Mouse (Mus musculus): ENCODE results near the gene Bckdk. TPM values are rescaled to one million over a fixed set of nuclear protein-coding genes. Genes with fewer than 3 reads are reported as not detected.

The Bckdk gene
- polyA plus RNA-seq (2012; rRNA removed): 55.7 and 59.2 TPM in 2 replicates

GRCm38 (mm10) chr7:127903971-127904796, at the start of gene Bckdk:
Gene Bckdk, plus strand, starts transcription at chr7:127904082.
- Histone ChIP-seq H3K27ac (ENCODE audit: insufficient read depth, low read length) (peak within 1 kb of the TSS; percentile 61; the same call in 1 of the 2 replicates), H3K4me1 (ENCODE audit: control insufficient read depth, insufficient read depth, low read length) (0 out of 2 replicates have a peak, but pooled peaks cover 4% of the 10 kb centered on the region), H3K4me3 (ENCODE audit: insufficient read depth, low read length) (peak within 1 kb of the TSS; percentile 78)
- TF ChIP-seq CTCF (IDR thresholded peaks at IDR 0.05; ENCODE audit: extremely low read depth, insufficient read depth, low read length): no peak
- peak; percentile 64 for TF ChIP-seq POLR2A (IDR thresholded peaks at IDR 0.05; ENCODE audit: extremely low read depth, insufficient read depth, low read length)

GRCm38 (mm10) chr7:127858258-127858657, 45.6 kb upstream of the Bckdk start:
- Histone ChIP-seq H3K27ac (ENCODE audit: insufficient read depth, low read length) (no peak overlapping the region), H3K4me1 (ENCODE audit: control insufficient read depth, insufficient read depth, low read length) (no peaks in the 10 kb centered on the region), H3K4me3 (ENCODE audit: insufficient read depth, low read length) (no peak overlapping the region)
- TF ChIP-seq POLR2A (IDR thresholded peaks at IDR 0.05; ENCODE audit: extremely low read depth, insufficient read depth, low read length): no peak
- no peak for TF ChIP-seq CTCF (IDR thresholded peaks at IDR 0.05; ENCODE audit: extremely low read depth, insufficient read depth, low read length)

GRCm38 (mm10) chr7:127866434-127866833, 37.4 kb upstream of the Bckdk start:
- H3K4me1 ChIP-seq (ENCODE audit: control insufficient read depth, insufficient read depth, low read length): peaks cover 4% of the 10 kb centered on the region
- TF ChIP-seq POLR2A (IDR thresholded peaks at IDR 0.05; ENCODE audit: extremely low read depth, insufficient read depth, low read length) (no peak), CTCF (IDR thresholded peaks at IDR 0.05; ENCODE audit: extremely low read depth, insufficient read depth, low read length) (no peak)
- no peak overlapping the region for H3K27ac ChIP-seq (ENCODE audit: insufficient read depth, low read length)
- H3K4me3 ChIP-seq (ENCODE audit: insufficient read depth, low read length): no peak overlapping the region

- no peak overlapping the region for H3K4me3 ChIP-seq (ENCODE audit: insufficient read depth, low read length)
- H3K4me1 ChIP-seq (ENCODE audit: control insufficient read depth, insufficient read depth, low read length): peaks cover 4% of the 10 kb centered on the region
- H3K27ac ChIP-seq (ENCODE audit: insufficient read depth, low read length): no peak overlapping the region
- no peak for TF ChIP-seq POLR2A (IDR thresholded peaks at IDR 0.05; ENCODE audit: extremely low read depth, insufficient read depth, low read length)
- TF ChIP-seq CTCF (IDR thresholded peaks at IDR 0.05; ENCODE audit: extremely low read depth, insufficient read depth, low read length): no peak
Measured at GRCm38 (mm10) chr7:127867641-127868040, 36.2 kb upstream of the Bckdk start.

GRCm38 (mm10) chr7:127869149-127869810, 34.6 kb upstream of the Bckdk start:
- H3K27ac ChIP-seq (ENCODE audit: insufficient read depth, low read length): no peak overlapping the region
- no peak overlapping the region for H3K4me3 ChIP-seq (ENCODE audit: insufficient read depth, low read length)
- H3K4me1 ChIP-seq (ENCODE audit: control insufficient read depth, insufficient read depth, low read length): peaks cover 4% of the 10 kb centered on the region
- TF ChIP-seq POLR2A (IDR thresholded peaks at IDR 0.05; ENCODE audit: extremely low read depth, insufficient read depth, low read length) (no peak), CTCF (IDR thresholded peaks at IDR 0.05; ENCODE audit: extremely low read depth, insufficient read depth, low read length) (no peak)

GRCm38 (mm10) chr7:127870136-127870821, 33.6 kb upstream of the Bckdk start:
- H3K4me1 ChIP-seq (ENCODE audit: control insufficient read depth, insufficient read depth, low read length): peaks cover 4% of the 10 kb centered on the region
- TF ChIP-seq CTCF (IDR thresholded peaks at IDR 0.05; ENCODE audit: extremely low read depth, insufficient read depth, low read length) (no peak), POLR2A (IDR thresholded peaks at IDR 0.05; ENCODE audit: extremely low read depth, insufficient read depth, low read length) (no peak)
- H3K27ac ChIP-seq (ENCODE audit: insufficient read depth, low read length): no peak overlapping the region
- H3K4me3 ChIP-seq (ENCODE audit: insufficient read depth, low read length): no peak overlapping the region

GRCm38 (mm10) chr7:127874812-127875626, 28.9 kb upstream of the Bckdk start:
- no peak for TF ChIP-seq POLR2A (IDR thresholded peaks at IDR 0.05; ENCODE audit: extremely low read depth, insufficient read depth, low read length)
- peak overlapping the region; percentile 55 for H3K4me3 ChIP-seq (ENCODE audit: insufficient read depth, low read length)
- H3K4me1 ChIP-seq (ENCODE audit: control insufficient read depth, insufficient read depth, low read length): peaks cover 2% of the 10 kb centered on the region; the same call in 1 of the 2 replicates
- H3K27ac ChIP-seq (ENCODE audit: insufficient read depth, low read length): no peak overlapping the region

- peaks cover 2% of the 10 kb centered on the region; the same call in 1 of the 2 replicates for H3K4me1 ChIP-seq (ENCODE audit: control insufficient read depth, insufficient read depth, low read length)
- no peak for TF ChIP-seq POLR2A (IDR thresholded peaks at IDR 0.05; ENCODE audit: extremely low read depth, insufficient read depth, low read length)
- no peak for TF ChIP-seq CTCF (IDR thresholded peaks at IDR 0.05; ENCODE audit: extremely low read depth, insufficient read depth, low read length)
- H3K27ac ChIP-seq (ENCODE audit: insufficient read depth, low read length): peak overlapping the region; percentile 88
- peak overlapping the region; percentile 55 for H3K4me3 ChIP-seq (ENCODE audit: insufficient read depth, low read length)
Measured at GRCm38 (mm10) chr7:127875627-127876001, 28.3 kb upstream of the Bckdk start.

GRCm38 (mm10) chr7:127876041-127876466, 27.8 kb upstream of the Bckdk start, which contains the start of gene Zfp646:
Gene Zfp646, plus strand, starts transcription at chr7:127876221.
- peak within 1 kb of the TSS; percentile 55 for H3K4me3 ChIP-seq (ENCODE audit: insufficient read depth, low read length)
- peaks cover 2% of the 10 kb centered on the region; the same call in 1 of the 2 replicates for H3K4me1 ChIP-seq (ENCODE audit: control insufficient read depth, insufficient read depth, low read length)
- no peak for TF ChIP-seq CTCF (IDR thresholded peaks at IDR 0.05; ENCODE audit: extremely low read depth, insufficient read depth, low read length)
- peak; percentile 46; the same call in 1 of the 2 replicates for TF ChIP-seq POLR2A (IDR thresholded peaks at IDR 0.05; ENCODE audit: extremely low read depth, insufficient read depth, low read length)
- peak within 1 kb of the TSS; percentile 88 for H3K27ac ChIP-seq (ENCODE audit: insufficient read depth, low read length)
